Mouse (Mus musculus): ENCODE results near the gene Megf11.
A peak's percentile ranks its signal among the peaks of the same experiment; 100 is the strongest.
"Not testable (repeated sequence)": the region's sequence is repeated elsewhere in the genome, so short reads cannot be mapped to it uniquely, and the experiment has no call there.

The Megf11 gene

DNA sequence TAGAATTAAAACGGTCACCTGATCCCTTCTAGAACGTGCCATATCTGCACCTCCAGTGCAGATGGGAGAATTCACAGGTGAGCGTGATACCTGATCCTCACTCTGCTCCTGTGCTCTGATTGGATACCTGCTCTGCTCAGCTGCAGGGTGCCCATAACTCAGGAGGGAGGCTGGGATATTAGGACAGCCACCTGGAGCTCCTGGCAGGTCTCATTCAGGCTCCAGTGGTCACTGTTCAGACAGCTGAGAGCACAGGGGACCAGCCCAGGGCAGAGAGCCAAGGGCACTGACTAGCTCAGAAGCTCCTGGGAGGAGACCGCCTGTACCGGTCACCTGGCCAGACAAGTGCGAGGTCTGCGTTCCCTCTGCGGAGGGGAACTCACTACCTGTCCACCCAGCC is 80.7 kb downstream of the Megf11 start:
- DNase-seq (ENCODE audit: low spot score), result no peak

DNA sequence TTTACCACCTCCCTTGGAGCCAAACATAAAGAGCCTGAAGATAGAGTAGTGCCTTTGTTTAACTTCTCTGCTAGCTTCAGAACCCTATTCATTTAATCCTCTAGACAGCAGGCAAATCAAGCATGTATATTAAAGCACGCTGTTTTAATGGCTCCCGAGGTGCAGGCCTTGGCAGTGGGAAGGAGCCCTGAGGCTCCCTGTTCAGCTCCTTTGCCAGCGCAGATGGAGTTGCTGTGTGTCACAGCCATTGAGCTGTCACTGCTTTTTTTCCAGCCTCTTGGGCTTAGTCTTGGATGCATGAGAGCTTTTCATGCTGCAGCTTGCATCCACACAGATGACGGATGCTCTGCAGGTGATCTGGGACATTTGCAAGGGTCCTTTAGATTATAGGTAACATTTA is 81.1 kb downstream of the Megf11 start:
- no peak for DNase-seq (ENCODE audit: low spot score)

DNA sequence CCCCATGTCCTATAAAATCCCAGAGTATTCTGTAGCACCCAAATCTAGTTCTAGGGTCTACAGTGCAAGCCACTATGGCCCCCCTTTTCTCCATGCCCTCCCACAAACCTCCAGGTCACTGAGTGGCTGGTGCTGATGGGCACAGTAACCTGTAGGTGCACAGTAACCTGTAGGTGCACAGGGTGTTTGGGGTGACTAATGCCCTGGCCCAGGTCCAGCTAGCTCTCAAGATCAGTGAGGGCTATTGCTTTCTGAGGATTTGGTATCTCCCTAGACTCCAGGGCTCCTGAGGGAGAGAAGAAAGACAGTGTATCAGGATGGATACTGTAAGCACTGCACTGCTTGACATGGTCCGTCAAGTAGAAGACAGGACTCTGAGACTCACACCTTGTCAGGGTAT is 85.4 kb downstream of the Megf11 start:
- no peak for DNase-seq (ENCODE audit: low spot score)

DNA sequence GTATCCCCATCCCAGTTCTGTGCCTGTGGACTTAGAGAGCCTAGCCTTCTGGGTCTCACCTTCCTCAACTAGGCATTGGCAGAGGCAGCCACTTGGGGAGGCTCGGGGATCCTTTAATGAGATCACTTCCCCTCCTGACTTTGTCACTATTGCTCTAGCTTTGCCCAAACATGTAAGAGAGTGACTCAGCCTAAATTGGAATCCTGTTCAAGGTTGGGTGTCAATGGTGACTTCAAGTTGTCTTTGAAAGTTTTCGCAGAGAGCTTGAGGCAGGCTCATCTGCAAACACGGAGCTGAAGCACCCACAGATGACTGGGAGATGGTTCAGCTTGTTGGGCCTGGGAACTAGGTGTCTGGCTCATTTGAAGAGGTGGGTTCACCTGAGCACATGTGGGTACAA is 85.9 kb downstream of the Megf11 start:
- no peak for DNase-seq (ENCODE audit: low spot score)

DNA sequence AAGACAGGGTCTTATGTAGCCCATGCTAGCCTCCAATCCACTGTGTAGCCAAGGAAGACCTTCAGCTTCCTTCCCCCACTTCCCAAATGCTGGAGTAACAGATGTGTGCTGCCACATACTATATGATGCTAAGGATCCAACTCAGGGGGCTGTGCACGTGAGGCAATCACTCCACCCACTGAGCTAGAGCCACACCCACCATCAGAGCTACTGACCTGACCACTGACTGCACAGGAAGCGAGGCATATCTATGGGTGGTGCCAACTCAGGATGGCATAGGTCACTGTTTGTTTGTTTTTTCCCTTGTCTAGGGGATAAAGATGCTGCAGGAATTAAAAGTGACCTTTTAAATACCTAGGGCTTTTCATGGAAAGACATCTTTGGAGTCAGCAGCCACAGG is 86.7 kb downstream of the Megf11 start:
- DNase-seq (ENCODE audit: low spot score), result peak; percentile 15

DNA sequence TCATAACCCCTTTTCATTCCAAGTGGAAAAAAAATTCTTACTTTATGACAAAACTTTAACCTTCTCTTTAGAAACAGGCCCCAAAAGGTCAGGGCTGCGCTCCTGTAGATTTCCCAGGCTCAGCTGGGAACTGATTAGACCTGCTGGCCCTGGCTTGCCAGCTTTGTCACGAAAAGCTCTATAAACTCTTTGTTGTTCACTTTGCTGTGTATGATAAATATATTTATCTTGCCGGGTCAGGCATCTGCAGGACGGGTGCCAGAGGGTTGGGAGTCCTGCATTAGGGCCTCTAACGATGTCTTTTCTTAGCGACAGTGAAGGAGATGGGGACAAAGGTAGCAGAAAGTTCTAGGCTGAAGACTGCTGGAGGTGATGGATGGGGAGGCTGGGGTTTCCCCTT is 87.3 kb downstream of the Megf11 start:
- DNase-seq (ENCODE audit: low spot score), result peak; percentile 19

DNA sequence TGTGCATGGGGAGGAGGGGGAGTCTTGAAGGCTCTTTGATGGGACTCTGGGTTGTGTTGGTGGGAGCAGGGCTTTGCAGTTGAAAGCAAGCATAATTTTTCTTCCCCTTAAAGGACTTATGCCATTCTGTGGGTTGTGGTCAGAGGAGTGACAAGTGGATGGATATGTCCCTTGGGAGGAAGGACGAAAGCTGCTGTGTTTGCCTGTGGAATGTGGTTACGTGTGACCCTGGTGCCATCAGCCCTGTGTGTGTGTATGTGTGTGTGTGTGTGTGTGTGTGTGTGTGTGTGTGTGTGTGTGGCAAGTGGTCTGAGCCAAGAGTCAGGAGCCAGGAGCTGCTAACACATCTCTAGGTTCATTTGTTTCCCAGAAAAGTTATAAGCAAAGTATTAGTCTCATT is 87.7 kb downstream of the Megf11 start:
- DNase-seq (ENCODE audit: low spot score), result no peak

DNA sequence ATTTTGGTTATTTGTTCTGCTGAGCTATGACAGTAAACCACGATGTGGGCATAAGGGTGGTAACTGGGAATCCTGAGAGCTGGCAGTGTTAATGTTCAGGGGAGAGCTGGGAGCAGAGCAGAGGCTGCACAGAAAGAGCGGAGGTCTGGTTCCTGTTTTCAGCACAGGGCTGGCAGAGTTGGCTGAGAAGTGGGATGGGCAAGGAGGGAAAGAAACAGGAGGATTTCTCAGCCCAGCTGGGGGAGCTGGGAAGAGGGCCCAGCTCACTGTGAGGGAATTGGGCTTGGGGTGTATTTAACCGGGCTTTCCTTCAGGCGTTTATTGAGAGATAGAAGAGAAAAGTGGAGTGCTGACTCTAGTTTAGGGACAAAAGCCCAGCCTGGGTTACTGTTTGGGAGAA is 88.3 kb downstream of the Megf11 start:
- no peak for DNase-seq (ENCODE audit: low spot score)

DNA sequence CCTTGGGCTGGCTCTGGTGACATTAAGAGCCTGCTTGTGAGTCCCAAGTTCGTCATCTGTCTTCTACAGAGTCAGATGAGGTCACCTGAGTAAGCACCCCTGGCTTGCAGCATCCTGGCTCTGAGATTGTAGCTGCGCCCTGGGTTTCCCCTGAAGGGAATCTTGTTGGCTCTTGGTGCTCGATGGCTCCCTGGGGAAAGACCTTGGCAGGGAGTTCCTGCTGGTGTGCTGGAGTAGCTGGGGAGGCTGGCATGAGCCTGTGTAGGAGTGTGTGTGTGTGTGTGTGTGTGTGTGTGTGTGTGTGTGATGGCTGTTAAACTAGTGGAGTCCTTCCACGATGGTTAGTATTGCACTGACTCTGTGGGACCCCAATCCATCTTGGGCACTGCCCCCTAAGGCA is 88.7 kb downstream of the Megf11 start:
- DNase-seq (ENCODE audit: low spot score), result no peak

DNA sequence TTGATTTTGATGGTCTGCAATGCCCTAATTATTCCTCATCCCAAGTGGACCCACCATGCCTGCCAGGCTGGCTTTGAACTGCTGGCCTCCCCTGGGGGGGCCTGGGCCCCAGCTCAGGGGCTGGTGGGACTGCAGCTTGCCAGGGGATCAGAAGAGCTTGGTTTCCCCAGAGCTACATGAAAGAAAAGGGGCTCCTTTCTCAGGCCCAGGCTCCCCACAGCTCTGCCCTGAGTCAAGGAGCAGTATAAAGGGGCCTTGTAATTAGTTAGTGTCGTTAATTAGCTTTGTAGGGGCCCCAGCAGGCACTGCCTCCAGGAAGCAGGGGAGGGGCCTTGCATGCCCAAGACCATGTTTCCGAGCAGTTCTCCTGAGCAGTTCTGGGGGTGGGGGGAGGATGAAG is 90.5 kb downstream of the Megf11 start:
- no peak for DNase-seq (ENCODE audit: low spot score)

DNA sequence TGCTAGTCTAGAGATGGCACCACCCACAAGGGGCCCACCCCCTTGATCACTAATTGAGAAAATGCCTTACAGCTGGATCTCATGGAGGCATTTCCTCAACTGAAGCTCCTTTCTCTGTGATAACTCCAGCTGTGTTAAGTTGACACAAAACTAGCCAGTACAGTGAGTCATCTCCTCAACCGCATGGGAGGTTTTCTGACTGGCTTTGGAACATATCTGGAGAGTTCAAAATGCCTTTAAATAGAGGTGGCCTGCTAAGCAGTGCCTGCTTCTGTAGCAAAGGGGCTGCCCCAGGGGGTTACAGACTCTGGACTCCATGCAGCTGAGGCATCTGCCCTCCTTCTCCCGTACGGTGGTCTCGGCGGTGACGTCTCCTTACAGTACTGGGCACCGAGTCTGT is 92.0 kb downstream of the Megf11 start:
- not testable (repeated sequence) for DNase-seq (ENCODE audit: low spot score)

DNA sequence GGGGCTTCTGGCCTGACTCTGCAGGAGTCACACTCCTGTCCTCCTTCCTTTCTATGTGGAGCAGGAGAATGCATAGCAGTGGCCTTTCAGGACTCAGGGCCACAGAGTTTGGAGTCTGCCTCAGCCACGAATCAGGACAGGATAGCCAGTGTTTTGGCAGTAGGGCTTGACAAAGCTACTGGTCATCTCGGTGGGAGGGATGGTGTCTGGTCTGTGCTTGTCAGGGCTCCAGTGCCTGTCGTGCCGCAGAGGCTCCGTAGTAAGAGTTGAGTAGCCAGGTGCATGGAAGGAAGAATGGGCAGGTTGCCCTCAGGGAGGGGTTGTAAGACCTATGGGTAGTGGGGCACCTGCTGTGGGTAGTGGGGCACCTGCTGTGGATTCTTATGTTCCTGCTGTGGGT is 96.7 kb downstream of the Megf11 start:
- DNase-seq (ENCODE audit: low spot score), result no peak

DNA sequence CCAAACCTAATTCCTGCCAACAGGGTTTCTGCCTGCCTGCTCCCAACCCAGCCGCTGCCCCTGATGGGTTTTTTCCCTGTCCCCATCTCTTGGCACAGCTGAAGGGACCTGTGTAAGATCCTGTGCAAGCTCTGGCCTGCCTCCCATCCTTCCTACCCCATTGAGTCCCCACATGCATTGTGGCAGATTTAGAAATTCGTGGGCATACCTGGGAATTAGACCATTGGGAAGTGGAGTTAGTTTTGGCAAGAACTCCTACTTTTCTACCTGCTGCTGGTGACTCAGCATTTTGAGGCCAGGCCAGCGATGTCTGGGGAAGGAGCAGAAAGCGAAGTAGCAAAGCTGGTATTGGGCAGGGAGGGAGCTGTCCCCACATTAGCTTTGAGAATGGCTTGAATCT is 102.0 kb downstream of the Megf11 start:
- DNase-seq (ENCODE audit: low spot score), result no peak

DNA sequence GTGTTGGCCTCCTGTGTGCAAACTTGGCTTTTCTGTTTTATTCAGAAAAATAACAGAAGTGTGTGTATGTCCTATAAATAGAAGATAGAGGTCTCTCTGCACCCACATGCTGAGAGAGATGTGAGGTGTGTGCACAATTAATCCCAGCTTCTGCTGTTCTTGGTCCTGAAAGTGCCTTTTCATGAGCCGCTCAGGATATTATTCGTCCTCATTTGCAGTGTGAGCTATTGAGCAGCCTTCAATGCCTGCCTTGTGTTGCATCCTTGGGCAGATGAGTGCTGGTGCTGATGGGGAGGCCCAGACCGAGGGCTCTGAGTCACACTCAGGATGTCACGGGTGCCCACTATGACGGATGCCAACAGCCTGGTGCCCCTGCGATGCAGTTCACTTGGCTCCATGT is 109.2 kb downstream of the Megf11 start:
- DNase-seq (ENCODE audit: low spot score), result no peak

DNA sequence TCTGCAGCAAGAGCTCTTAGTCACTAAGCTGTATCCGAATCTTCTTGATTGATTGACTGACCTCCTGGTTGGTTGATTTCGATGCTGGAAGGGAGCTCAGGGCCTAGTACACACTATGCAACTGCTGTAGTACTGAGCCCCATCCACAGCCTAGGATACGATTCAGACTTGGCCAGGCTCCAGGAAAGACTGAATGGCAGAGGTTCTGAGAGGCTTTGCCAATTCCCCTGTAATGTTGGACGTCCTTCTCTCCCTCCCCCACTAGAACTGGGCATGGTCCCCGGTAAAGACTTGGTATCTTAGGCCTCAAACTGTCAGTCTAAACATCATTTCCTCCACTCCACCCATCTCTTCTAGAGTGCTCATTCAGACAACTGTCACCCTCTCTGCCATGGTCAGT is 113.5 kb downstream of the Megf11 start:
- DNase-seq (ENCODE audit: low spot score), result no peak

DNA sequence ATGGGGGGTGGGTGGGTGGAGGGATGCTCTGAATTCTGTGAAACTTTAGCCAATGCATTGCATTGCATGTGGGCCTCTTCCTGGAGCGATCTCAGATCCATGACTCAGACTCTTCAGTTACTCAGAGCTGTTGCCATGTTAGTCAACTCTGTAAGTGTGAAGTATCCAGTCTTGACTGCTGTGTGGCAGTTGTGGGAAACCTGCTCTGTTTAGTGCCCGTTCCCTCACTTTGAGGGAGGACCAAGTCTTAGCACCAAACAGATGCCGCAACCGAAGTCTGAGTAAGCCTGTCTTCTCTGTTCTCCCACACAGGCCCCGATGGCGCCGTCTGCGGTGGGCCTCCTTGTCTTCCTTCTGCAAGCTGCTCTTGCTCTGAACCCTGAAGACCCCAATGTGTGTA is 115.8 kb downstream of the Megf11 start:
- DNase-seq (ENCODE audit: low spot score), result no peak

DNA sequence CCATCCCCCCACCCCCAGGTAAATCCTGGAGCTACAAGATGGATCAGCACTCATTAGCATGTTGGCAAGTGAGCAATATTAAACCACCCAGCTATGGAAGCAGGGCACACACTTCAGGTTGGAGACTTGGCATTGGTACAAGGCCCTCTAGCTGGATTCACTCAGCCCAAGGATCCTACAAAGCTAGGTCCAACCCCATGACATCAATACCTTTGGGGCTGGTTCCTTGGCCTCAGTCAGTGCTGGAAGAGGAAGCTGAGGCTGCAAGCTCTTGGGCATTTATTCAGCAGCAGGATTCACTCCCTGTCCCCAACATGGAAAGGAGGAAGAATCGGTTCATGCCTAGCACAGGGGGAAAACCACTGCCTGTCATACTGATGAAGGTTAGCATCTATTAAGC is 118.6 kb downstream of the Megf11 start:
- DNase-seq (ENCODE audit: low spot score), result no peak

DNA sequence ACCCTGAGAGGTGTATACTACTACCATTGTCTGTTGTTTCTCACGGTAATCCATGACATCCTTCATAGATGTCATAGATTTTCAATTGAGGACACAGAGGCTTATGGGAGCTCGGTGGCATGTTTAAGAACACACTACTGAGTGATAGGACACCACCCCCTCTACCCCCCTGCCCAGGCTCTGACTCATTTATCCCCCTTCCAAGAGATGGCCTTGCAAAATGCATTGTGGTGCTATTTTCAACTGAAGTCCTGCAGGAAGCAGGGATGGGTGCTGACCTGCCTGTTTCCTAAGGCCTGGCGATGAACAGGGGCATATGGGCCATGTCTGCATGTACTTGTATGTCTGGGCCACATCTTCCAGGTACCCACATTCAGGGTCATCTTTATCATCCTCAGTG is 119.0 kb downstream of the Megf11 start:
- no peak for DNase-seq (ENCODE audit: low spot score)

DNA sequence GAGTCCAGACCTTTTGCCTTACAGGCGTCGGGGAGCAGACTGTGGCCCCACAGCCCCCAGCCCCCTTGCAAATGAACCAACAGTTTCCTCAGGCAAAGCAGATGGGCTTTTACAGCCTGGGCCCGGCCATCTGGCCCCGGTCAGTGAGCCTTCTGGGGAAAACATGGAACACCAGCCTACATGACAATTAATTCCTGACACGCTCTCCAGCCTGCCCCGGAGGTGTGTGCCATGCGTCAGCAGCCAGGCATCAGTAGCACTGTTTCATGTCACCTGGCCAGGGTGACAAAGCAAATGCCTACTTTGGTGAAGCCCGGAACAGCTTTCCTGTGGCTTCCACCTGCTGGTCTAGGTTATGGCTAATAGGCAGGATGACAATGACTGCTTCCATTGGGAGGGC is 119.5 kb downstream of the Megf11 start:
- no peak for DNase-seq (ENCODE audit: low spot score)

DNA sequence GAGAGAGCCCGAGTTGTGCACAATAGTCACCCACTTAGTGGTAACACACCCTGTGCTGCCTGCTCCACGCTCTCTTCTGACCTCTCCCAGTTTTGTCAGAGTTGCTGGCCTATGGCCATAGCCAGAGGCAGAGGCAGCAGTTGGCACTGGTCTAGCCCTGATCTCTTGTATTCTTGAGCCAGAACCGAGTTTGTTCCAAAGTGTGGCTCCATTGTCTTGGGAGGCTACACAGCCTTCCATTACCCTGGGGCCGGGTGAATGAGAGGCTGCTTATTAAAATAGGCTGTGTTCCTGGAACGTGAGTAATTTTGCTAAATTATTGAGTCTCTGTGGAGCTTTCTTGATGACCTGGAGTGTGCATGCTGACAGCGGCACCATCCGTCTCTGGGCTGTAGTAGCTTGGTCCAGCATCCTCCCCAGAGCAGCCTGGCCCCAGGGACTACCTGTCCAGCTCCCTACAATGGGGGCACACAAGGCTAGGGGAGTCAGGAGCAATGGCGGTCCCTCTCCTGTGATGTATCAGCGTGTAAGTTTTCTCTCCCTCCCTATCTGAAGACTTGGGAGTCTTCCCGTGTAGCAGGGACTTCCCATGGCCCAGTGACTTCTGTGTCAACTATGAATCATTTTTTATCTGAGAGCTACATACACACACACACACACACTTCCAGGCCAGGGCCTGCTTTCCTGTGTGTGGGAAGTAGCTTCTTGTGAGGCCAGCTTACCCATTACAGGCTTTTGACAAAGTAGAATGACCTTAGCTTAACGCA is 121.2 kb downstream of the Megf11 start:
- no peak for DNase-seq (ENCODE audit: low spot score)

DNA sequence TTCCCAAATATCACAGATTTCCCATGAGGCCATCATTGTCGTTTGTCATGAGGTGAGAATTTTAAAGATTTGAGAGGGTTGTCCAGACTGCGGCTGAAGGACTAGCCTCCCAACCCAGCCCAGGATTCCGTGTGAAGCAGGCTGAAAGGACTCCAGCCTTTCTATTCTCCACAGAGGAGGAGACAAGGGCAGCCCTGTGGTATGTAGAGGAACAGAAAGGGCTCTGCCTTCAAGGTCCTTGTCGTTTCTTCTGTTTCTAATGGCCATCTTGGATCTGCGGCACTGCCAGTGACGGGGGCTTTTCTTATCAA is 121.7 kb downstream of the Megf11 start:
- no peak for DNase-seq (ENCODE audit: low spot score)

DNA sequence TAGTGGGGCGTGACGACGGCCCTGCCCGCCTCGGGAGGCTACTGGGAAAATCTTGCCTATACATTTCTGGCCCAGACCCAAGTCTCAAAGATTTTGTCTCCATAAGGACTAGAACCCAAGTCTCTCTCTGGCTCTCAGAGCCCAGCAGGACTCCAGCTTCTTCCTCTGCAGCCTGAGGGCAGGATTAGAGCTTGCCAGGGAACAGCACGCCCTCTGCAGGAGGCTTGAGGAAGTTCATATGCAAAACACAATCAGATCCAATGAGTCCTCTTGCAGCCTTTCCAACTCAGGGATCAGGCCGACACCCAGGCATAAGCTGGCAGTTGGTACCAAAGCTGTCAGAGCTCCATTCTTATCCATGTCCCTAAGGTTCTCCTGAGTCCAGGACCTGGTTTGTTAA is 122.6 kb downstream of the Megf11 start:
- no peak for DNase-seq (ENCODE audit: low spot score)

DNA sequence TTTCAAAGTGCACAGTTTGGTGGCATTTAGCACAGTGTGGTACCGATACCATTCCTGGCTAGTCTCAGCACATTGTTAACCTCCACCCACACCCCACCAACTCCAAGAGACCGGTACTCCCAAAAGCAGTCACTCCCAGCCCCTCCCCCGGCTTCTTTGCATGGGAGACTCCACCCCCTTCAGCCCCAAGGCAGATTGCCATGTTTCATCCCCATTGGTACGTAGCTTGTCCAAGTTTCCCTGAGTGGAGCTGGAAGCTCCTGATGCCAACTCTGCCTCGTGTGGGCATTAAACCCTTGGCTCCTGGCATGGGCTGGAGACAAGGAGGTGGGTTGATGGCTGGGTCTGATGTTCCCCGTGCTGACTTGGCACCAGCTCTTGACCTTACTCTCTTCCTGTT is 129.4 kb downstream of the Megf11 start:
- DNase-seq (ENCODE audit: low spot score), result no peak

DNA sequence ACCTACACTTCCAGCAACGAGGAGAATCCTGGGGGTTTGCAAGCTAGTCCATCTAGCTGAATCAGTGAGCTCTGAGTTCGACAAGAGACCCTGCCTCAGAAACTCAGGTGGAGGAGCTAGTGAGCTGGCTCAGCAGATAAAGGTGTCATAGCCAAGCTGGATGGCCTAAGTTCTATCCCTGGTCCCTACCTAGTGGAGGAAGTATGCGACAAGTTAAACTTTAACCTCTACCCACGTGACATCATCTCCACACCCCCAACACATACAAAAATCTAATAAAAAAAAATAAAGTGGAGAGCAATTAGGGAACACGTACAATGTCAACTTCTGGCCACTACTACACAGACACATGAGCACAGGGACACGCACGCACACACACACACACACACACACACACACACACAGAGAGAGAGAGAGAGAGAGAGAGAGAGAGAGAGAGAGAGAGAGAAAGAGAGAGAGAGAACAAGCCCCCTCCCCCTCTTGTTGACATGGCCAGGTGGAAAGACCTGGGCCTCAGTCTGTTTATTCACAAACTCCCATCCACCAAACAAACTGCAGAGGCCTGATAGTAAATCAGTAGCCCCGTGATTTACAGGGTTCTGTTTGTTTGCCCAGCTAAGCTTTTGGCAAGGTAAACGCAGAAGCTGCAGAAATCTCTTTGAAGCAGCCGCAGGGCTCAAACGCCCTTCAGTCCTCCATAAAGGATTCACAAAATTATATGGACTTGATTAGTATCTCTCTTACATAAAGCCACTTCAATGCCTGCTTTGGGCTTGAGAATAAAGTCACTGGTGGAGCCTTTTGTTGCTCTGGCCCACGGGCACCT is 134.7 kb downstream of the Megf11 start:
- DNase-seq (ENCODE audit: low spot score), result no peak
